Mouse (Mus musculus) NIH3T3 (cell line): ENCODE results near the gene Cep97.
"Not testable (repeated sequence)": the region's sequence is repeated elsewhere in the genome, so short reads cannot be mapped to it uniquely, and the experiment has no call there.

Source experiments
- DNase-seq: peaks from one replicate; pipeline ENCODE4 v3.0.0-alpha.2; 2012; ENCODE audit warnings: low read depth

Gene Cep97

GRCm38 (mm10) chr16:55934453-55935037 is at the start of gene Cep97:
Gene Cep97, minus strand, starts transcription at chr16:55934855.
- peak; percentile 87 for DNase-seq

GRCm38 (mm10) chr16:55974903-55975285 is 40.2 kb upstream of the Cep97 start:
- DNase-seq: peak; percentile 83

GRCm38 (mm10) chr16:55974256-55974902 is 39.7 kb upstream of the Cep97 start:
- DNase-seq: peak; percentile 93

GRCm38 (mm10) chr16:55973431-55974255 is 39.0 kb upstream of the Cep97 start, which contains the start of gene Zbtb11:
Gene Zbtb11, plus strand, starts transcription at chr16:55973883.
- peak; percentile 99 for DNase-seq

GRCm38 (mm10) chr16:55972626-55973201 is 38.1 kb upstream of the Cep97 start:
- DNase-seq: no peak

GRCm38 (mm10) chr16:55971735-55972615 is 37.3 kb upstream of the Cep97 start:
- DNase-seq: peak; percentile 18

GRCm38 (mm10) chr16:55970416-55970815 is 35.8 kb upstream of the Cep97 start:
- DNase-seq: peak; percentile 53

- peak; percentile 74 for DNase-seq
These were observed 34.5 kb upstream of the Cep97 start for GRCm38 (mm10) chr16:55969147-55969546.

- DNase-seq: no peak
These were observed 32.6 kb upstream of the Cep97 start for GRCm38 (mm10) chr16:55967221-55967620.

- DNase-seq: peak; percentile 94
These were observed 31.7 kb upstream of the Cep97 start, which contains the start of gene Rpl24 for GRCm38 (mm10) chr16:55966212-55966871. Gene Rpl24, plus strand, starts transcription at chr16:55966275.

GRCm38 (mm10) chr16:55964126-55964949 is 29.7 kb upstream of the Cep97 start:
- DNase-seq: peak; percentile 68

GRCm38 (mm10) chr16:55963068-55963467 is 28.4 kb upstream of the Cep97 start:
- not testable (repeated sequence) for DNase-seq

GRCm38 (mm10) chr16:55954196-55954595 is 19.5 kb upstream of the Cep97 start:
- not testable (repeated sequence) for DNase-seq

GRCm38 (mm10) chr16:55952771-55953170 is 18.1 kb upstream of the Cep97 start:
- DNase-seq: peak; percentile 24

- DNase-seq: no peak
These were observed 17.1 kb upstream of the Cep97 start for GRCm38 (mm10) chr16:55951679-55952327.

- peak; percentile 92 for DNase-seq
These were observed 16.5 kb upstream of the Cep97 start for GRCm38 (mm10) chr16:55950946-55951678.

- no peak for DNase-seq
These were observed 15.8 kb upstream of the Cep97 start for GRCm38 (mm10) chr16:55950462-55950861.

GRCm38 (mm10) chr16:55948963-55949362 is 14.3 kb upstream of the Cep97 start:
- DNase-seq: no peak
